ENCODE assay signal across 8 mouse cellular contexts in the genomic region with DNA sequence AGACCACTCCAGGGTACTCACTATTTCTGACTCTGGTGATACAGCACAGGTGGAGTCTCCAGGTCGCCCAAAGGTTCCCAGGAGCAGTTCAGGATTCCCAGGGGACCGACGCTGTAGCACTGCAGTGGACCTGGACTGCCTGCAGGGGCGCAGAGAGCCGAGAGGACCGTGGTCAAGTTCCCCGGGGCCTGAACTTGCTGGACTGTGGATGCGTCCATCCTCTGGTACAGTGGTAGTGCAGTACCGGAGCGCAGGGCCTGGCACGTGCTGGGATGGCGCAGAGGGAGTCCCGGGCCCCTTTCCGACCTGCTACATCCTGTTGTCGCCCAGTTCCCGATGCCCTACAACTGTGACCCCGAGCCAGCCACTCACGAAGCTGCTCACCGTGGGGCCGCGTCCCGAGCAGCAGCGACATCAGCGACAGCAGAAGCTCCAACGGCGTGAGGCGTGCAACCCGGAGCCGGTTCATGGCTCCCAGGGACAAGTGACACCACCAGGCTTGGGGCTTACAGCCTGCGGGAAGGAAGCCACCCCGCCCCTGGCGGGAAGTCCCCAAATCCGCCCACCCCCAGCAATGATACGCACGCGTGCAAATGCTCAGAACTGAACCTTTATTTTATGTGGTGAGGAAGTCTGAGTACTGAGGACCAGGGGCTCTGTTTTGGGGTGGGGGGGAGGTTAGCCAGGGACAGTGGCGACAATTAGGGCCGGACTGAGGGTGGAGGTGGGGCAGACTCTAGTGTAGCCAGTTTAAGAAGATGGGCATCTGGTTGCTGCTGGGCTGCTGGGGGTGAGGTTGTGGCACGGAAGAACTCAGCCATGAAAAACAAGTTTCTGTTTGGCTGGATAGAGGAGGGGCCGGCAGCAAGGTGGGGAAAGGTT. TPM values are rescaled to one million over a fixed set of nuclear protein-coding genes. Genes with fewer than 3 reads are reported as not detected.
DNase-seq lines count a peak whose midpoint lies in the region; ATAC-seq and TF ChIP-seq lines count a peak whose summit lies in the region.

A gene (minus strand): TSS at position 524 of the 882 bp plus-strand sequence.

- intact Hi-C loops in left cerebral cortex, adult 2 months (cut with DNase I): loop anchor here (5.0 kb wide), 1 partner anchor 130 kb away; no protein-coding TSS in a partner anchor
- intact Hi-C loops in heart, adult 2 months (cut with DNase I): no loop called here

- peak within 1 kb of the TSS; percentile 56 for H3K4me2 ChIP-seq in liver, embryonic 15.5 days
- H3K4me2 ChIP-seq in stomach, postnatal 0 days (replicated peaks; ENCODE audit: low read depth): peak within 1 kb of the TSS; percentile 61

- H3K9ac ChIP-seq in heart, adult 2 months (ENCODE audit: low read depth, low read length): peak within 1 kb of the TSS; percentile 58
- no peak within 1 kb of the TSS for H3K9ac ChIP-seq in liver, embryonic 15.5 days
- 0 out of 2 replicates have a peak within 1 kb of the TSS, but pooled peaks have one; percentile 23 for H3K9ac ChIP-seq in stomach, postnatal 0 days (ENCODE audit: low read length)

- WGBS in heart, adult 2 months: 4% methylated on average over 40 of the region's 40 CpGs
- WGBS in liver, embryonic 15.5 days (ENCODE audit: insufficient replicate concordance): 1% methylated on average over 40 of the region's 40 CpGs
- 7% methylated on average over 40 of the region's 40 CpGs for WGBS in stomach, postnatal 0 days

- no peak within 1 kb of the TSS for H3K27ac ChIP-seq in left cerebral cortex, adult 2 months
- H3K27ac ChIP-seq in heart, adult 2 months: peak within 1 kb of the TSS; percentile 58
- H3K27ac ChIP-seq in liver, embryonic 15.5 days (replicated peaks): no peak within 1 kb of the TSS
- H3K27ac ChIP-seq in stomach, postnatal 0 days (replicated peaks): no peak within 1 kb of the TSS

- H3K9me3 ChIP-seq in liver, embryonic 15.5 days (replicated peaks): no peaks in the 10 kb centered on the region
- H3K9me3 ChIP-seq in stomach, postnatal 0 days (ENCODE audit: control insufficient read depth, low read length): no peaks in the 10 kb centered on the region

- peak in 1 of 2 experiments; percentile 37 for DNase-seq in left cerebral cortex, adult 2 months (ENCODE audit: extremely low spot score in 1 of 2, low spot score in 2 of 2)
- no peak for DNase-seq in left cerebral cortex, adult 8-10 months (ENCODE audit: low spot score in 2 of 2)
- DNase-seq in embryo, embryonic 9.5 days (ENCODE audit: extremely low spot score): peak; percentile 72
- peak; percentile 81 to 84 for DNase-seq in heart, adult 2 months
- peak; percentile 53 for DNase-seq in kidney, adult 11 months
- DNase-seq in neural tube, embryonic 10.5 days (ENCODE audit: extremely low spot score, low spot score): peak; percentile 69
- peak; percentile 74 for DNase-seq in stomach, postnatal 0 days (ENCODE audit: low spot score)

- no peaks in the 10 kb centered on the region for H3K79me2 ChIP-seq in heart, adult 2 months (replicated peaks; ENCODE audit: control insufficient read depth, insufficient read depth, low read length)

- TF ChIP-seq POLR2A in heart, adult 2 months (IDR thresholded peaks at IDR 0.05; ENCODE audit: insufficient read depth, low read depth, low read length): 0 out of 2 replicates have a peak, but pooled peaks have one; percentile 22

- TF ChIP-seq EP300 in heart, adult 2 months (IDR thresholded peaks at IDR 0.05; ENCODE audit: insufficient read depth, low read depth, low read length): no peak
- no peak for TF ChIP-seq EP300 in stomach, postnatal 0 days (optimal IDR thresholded peaks at IDR 0.05)

- H3K4me1 ChIP-seq in heart, adult 2 months (ENCODE audit: control insufficient read depth, insufficient read depth, low read length): peaks cover 2% of the 10 kb centered on the region
- peaks cover 13% of the 10 kb centered on the region for H3K4me1 ChIP-seq in liver, embryonic 15.5 days (replicated peaks)
- no peaks in the 10 kb centered on the region for H3K4me1 ChIP-seq in stomach, postnatal 0 days (replicated peaks; ENCODE audit: control insufficient read depth, insufficient read depth)

- H3K27me3 ChIP-seq in heart, adult 2 months (ENCODE audit: control insufficient read depth, insufficient read depth, low read length): no peaks in the 10 kb centered on the region; the same call in 1 of the 2 replicates
- peaks cover 76% of the 10 kb centered on the region for H3K27me3 ChIP-seq in liver, embryonic 15.5 days
- H3K27me3 ChIP-seq in stomach, postnatal 0 days (ENCODE audit: control insufficient read depth, insufficient read depth, low read length): peaks cover 4% of the 10 kb centered on the region; the same call in 1 of the 2 replicates

- TF ChIP-seq CTCF in left cerebral cortex, adult 2 months (IDR thresholded peaks at IDR 0.05): peak; percentile 70
- peak; percentile 88 for TF ChIP-seq CTCF in heart, adult 2 months (IDR thresholded peaks at IDR 0.05)
- TF ChIP-seq CTCF in stomach, postnatal 0 days (IDR thresholded peaks at IDR 0.05; ENCODE audit: low read depth): peak; percentile 82

- no peaks in the 10 kb centered on the region for H3K36me3 ChIP-seq in heart, adult 2 months (ENCODE audit: control insufficient read depth, insufficient read depth, low read length)
- no peaks in the 10 kb centered on the region for H3K36me3 ChIP-seq in liver, embryonic 15.5 days (replicated peaks)
- H3K36me3 ChIP-seq in stomach, postnatal 0 days (ENCODE audit: control insufficient read depth, insufficient read depth, low read length): no peaks in the 10 kb centered on the region

- peak; percentile 25; the same call in 1 of the 2 replicates for ATAC-seq in liver, embryonic 15.5 days (ENCODE audit: insufficient read depth)
- peak; percentile 82 for ATAC-seq in stomach, postnatal 0 days (ENCODE audit: low FRiP score, low TSS enrichment)

- peak within 1 kb of the TSS; percentile 38 for H3K4me3 ChIP-seq in left cerebral cortex, adult 2 months
- H3K4me3 ChIP-seq in heart, adult 2 months: peak within 1 kb of the TSS; percentile 61
- peak within 1 kb of the TSS; percentile 40 for H3K4me3 ChIP-seq in liver, embryonic 15.5 days (replicated peaks)
- peak within 1 kb of the TSS; percentile 32 for H3K4me3 ChIP-seq in stomach, postnatal 0 days (ENCODE audit: low read depth, low read length)

RNA-seq across cellular contexts. Expression of the gene that starts here (rescaled TPM):
- total RNA-seq in left cerebral cortex, adult 2 months (2021): under 1 TPM; 0.23 to 0.41 TPM
- under 1 TPM; 0.36 to 0.57 (median 0.47) TPM for total RNA-seq in left cerebral cortex, adult 8-10 months (2022)
- total RNA-seq in heart, adult 2 months (2021): 1 to 10 TPM; 3.2 to 3.7 TPM
- 4.1 and 4.6 TPM in 2 replicates for polyA plus RNA-seq in heart, adult 2 months (2012; rRNA removed)
- polyA plus RNA-seq in liver, embryonic 15.5 days (2015; fragmentation: Nextera tagmentation; extraction: Ambion mirVana): 0.74 and 1.3 TPM in 2 replicates
- polyA plus RNA-seq in stomach, postnatal 0 days (2015; fragmentation: Nextera tagmentation; extraction: Ambion mirVana): 0.40 and 0.44 TPM in 2 replicates

Comparison
In these comparisons a context has a peak if more than half of its experiments do, and no peak if none do; other contexts are left out.
1. Peak in DNase-seq, ATAC-seq, H3K4me3 ChIP-seq, H3K9ac ChIP-seq and H3K4me2 ChIP-seq in stomach, postnatal 0 days; RNA of the gene not detected or under 1 TPM.
2. DNase-seq: peak in embryo, embryonic 9.5 days (single experiment), heart, adult 2 months (2 of 2), kidney, adult 11 months (single experiment) and neural tube, embryonic 10.5 days (single experiment); none in left cerebral cortex, adult 8-10 months (0 of 2).
3. Peak in every context shown above with its lines, with median percentiles within 50 percentile points of each other: H3K4me3 ChIP-seq and CTCF ChIP-seq.